Mouse (Mus musculus) urinary bladder, postnatal 10 days (tissue): ENCODE data around the gene Gm20388.
"Not testable (repeated sequence)": the region's sequence is repeated elsewhere in the genome, so short reads cannot be mapped to it uniquely, and the experiment has no call there.

Experiments
- DNase-seq: peaks from one replicate; pipeline ENCODE4 v3.0.0; 2022; ENCODE audit warnings: low spot score

The Gm20388 gene

GRCm38 (mm10) chr8:123044743-123045425, 3134.2 kb downstream of the Gm20388 start:
- DNase-seq, result not testable (repeated sequence)

- no peak for DNase-seq
These were observed 3136.1 kb downstream of the Gm20388 start for GRCm38 (mm10) chr8:123046706-123047105.

DNA sequence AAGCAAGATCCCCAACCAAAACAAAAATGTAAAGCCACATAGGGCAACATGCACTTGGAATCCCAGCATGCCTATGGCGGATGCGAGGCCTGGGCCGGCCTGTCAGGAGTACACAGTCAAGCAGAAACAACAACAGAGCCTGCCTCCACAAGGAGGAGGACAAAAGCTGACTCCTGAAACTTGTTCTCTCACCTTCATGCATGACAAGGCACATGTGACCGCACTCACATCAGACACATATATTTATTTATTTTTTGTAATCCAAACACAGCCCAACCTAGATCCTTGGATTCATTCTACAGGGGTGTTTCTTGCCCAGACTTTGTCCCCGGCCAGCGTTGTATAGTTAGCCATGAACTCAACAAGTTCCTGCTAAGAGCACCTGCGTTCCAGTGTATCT, 3137.2 kb downstream of the Gm20388 start:
- DNase-seq, result no peak

- no peak for DNase-seq
These were observed 3137.8 kb downstream of the Gm20388 start for GRCm38 (mm10) chr8:123048402-123048801.

DNA sequence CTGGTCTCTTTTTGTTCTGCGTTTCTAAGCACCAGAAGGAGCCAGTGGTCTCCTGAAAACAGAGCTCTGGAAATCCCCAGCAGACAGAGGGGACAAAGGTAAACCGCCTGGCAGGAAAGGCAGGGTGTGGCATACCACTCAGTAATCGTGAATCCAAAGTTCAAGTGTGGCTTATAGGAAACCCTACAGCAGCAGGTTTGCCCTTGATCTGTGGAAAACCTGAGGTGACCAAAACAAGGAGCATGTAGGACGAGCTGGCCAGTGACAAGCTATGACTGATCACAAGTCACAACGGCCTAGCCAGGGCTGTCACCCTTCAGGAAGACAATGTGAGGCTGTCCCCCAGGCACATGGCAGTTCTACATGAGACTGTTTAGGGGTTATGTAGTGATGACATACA, 3140.8 kb downstream of the Gm20388 start:
- DNase-seq, result no peak

GRCm38 (mm10) chr8:123062721-123063120, 3152.1 kb downstream of the Gm20388 start, which contains the start of gene Spg7:
Spg7 (plus strand) TSS chr8:123062942.
- no peak for DNase-seq

- DNase-seq, result no peak
These were observed 3153.4 kb downstream of the Gm20388 start for GRCm38 (mm10) chr8:123064072-123064471.

DNA sequence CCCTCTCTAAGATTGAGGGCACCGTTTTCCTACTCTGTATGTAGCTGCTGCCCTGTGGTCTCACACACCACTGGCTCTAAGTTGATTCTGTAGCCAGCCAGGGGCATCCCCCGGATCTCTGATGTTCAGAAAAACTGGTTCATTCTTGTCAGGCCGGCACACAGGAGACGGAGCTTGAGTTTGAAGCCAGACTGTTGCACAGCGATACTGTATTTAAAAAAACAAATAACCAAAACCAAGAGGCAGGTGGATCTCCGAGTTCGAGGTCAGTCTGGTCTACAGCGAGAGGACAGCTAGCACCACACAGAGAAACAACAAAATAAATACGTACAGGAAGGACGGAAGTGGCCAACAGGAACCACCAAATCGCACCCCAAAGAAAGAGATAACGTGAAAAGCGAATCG, 3154.2 kb downstream of the Gm20388 start:
- no peak for DNase-seq

GRCm38 (mm10) chr8:123065214-123066100, 3154.8 kb downstream of the Gm20388 start:
- DNase-seq, result peak; percentile 81

GRCm38 (mm10) chr8:123066101-123066683, 3155.6 kb downstream of the Gm20388 start:
- DNase-seq, result no peak

DNA sequence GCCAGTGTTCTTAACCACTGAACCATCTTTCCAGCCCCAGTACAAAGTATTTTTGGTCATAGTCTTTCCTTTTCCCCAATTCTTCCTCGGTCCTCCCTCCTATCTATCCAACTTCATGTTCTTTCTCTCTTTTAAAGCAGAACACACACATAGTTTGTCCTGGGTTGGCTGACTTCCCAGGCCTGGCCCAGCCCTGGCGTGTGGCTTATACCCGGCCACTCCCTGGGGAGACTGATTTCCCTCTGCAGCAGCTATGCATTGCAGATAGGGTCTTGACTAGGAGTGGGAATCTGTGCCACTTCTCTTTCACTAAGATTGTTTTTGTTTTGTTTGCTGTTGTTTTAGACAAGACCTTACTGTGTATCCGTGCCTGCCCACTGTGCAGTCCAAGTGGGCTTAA, 3160.5 kb downstream of the Gm20388 start:
- DNase-seq, result no peak

DNA sequence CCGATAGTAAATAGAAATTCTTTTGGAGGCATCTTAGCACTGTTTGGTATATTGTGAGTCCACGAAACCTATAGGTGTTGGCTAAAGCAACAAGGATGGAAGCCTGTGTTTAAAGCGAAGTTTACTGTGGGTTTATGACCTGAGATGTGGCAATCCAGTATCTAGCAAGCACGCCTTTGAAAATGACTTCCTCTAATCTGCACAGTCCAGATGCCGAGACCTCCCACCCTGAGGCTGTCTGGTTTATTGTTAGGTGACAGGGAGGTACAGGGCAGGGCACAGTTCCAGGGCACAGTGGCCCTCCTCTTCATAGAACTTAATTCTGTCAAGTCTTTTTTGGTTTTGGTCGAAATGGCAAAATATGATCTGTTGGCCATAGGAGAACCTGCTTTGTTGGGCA, 3166.6 kb downstream of the Gm20388 start:
- DNase-seq, result no peak

DNA sequence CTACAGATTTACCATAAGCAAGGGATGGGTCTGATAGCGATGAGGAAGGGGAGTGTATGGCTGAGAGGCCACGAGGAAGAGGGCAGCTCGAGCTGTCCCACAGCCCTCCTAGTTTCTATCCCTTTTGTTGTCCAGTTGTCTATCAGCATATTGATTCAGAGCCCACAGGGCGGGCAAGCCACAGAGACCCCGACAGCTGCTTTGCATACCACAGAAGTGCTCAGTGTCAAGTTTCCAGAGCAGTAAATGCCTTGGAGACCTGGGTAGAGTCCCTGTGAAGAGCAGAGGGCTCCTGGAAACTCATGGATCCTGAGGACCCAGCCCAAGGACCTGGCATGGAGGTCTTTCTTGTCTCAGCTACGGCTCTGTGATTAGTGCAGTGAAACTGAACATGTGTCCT, 3172.4 kb downstream of the Gm20388 start:
- no peak for DNase-seq

- no peak for DNase-seq
These were observed 3173.0 kb downstream of the Gm20388 start for GRCm38 (mm10) chr8:123083610-123084009.

DNA sequence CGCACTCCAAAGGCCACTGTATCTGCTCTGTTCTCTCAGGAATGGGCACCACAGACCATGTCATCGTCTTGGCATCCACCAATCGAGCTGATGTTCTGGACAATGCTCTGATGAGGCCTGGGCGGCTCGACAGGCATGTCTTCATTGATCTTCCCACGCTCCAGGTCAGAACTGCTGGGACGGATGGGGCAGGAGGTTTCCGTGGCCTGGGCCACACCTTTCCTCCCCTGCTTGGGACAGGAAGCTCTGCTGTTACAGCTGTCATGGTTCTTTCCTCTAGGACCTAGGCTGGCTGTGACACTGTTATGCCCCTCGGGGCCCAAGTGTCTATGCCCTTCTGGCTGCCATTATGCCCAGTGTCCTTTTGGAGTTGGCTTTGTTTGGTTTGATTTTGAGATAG, 3176.6 kb downstream of the Gm20388 start:
- DNase-seq, result no peak

- DNase-seq, result no peak
These were observed 3186.6 kb downstream of the Gm20388 start for GRCm38 (mm10) chr8:123097216-123097615.

DNA sequence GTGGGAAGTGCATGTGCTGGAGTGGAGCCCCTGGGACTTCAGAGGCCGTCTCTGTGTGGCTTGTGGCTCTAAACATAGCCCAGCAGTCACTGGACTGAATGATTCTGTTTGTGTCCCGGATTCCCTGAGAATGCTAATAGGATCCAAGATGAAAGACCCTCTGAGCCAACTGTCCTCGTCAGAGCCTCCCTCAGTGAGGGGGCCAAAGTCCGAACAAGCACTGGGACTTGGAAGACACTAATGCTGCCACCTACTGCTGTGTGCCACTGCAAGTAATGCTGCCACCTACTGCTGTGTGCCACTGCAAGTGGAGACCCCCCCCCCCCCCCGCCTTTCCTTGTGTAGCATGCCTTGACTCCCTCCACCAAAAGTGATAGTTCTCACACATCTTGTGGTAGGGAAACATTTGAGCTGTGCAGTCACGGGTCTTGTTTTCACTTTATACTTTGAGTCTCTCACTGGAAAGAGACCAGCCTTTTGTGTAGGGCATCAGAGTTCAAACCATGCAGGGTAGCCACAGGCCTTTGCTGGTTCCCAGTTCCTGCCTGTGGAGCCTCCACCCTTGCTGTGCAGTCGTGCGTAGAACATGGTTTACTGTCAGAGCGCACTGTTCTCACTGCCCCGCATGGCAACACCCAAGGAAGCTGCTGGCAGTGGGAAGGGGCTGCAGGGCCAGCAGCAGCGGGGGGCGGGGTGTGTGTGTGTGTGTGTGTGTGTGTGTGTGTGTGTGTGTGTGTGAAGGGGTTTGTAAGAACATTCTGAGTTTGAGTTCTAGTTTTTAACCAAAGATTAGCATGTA, 3187.3 kb downstream of the Gm20388 start:
- DNase-seq, result no peak

DNA sequence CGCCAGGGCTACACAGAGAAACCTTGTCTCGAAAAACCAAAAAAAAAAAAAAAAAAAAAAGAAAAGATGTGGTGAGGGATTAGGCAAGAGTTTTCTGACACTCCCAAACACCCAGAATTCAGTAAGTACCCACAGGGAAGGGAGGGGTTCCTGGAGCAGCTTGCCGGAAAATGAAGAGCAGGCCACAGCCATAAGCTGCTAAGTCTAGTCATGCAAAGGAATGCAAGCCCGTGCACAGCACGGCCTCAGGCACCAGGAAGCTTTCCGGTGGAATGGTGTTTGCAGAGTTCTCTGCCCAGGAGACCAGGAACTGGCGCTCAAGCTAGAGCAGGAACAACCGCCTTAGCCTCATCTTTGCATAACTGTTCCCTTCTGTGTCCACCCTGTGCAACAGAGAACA, 3189.6 kb downstream of the Gm20388 start:
- DNase-seq, result no peak

DNA sequence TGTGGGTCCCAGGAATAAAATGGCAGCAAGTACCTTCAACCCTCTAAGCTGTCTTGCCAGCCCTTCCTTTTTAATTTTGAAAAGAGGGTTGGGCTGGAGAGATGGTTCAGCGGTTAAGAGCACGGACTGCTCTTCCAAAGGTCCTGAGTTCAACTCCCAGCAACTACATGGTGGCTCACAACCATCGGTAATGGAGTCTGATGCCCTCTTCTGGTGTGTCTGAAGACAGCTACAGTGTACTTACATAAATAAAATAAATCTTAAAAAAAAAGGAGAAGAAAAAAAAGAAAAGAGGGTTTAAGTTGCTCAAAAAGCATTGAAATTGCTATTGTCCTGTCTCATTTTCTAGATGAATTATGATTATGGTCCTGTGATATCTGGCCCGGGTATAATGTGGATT, 3190.6 kb downstream of the Gm20388 start:
- DNase-seq, result no peak

DNA sequence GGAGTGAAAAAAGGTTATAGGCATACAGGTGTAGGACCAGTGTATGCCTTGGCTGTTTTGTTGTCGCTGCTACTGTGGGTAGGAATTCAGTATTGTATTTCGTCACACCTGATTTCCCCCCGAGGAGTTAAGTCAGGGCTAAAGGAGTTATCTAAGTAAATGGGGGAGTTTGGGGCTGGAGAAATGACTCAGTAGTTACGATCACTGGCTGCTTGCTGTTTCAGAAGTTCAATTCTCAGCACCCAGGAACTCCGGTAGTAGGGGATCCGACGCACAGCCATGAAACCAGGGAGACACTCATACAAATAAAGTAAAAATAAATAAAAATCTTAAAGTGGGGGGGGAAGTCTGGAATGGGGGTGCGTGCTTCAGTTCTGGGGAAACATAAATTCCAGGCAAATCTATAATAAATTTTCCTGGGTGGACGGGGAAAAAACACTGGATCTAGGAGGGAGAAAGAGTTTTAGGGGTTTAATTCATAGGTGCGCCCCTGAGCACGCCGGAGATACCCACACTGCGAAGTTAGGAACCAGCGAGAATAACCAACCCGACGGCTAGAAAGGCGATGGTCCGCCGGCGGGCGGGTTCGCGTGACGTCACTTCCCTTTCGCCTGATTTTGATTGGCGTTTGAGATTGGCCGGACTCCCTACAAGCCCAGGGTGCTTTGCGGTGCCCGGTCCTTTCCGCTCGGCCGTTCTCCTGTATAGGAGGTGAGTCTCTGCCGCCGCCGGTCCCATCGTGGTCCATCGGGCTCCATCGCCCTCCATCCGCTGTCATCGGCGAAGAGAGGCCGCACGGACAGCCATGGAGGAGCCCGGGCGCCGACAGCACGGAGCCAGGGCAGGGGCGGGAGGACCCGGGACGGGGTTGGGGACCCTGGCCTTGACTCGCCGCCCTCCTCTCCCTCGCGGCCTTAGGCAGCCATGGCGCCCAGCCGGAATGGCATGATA, 3191.4 kb downstream of the Gm20388 start, which contains the start of gene Rpl13:
Gene Rpl13 (plus strand): TSS at position 616 of the 951 bp plus-strand sequence.
- DNase-seq, result peak; percentile 91

- DNase-seq, result not testable (repeated sequence)
These were observed 3192.2 kb downstream of the Gm20388 start for GRCm38 (mm10) chr8:123102855-123103254.
